Mouse (Mus musculus): ENCODE measurements around the gene Ldb1. TPM values are rescaled to one million over a fixed set of nuclear protein-coding genes. Genes with fewer than 3 reads are reported as not detected.

The Ldb1 gene
- 65.6 and 74.6 TPM in 2 replicates for polyA plus RNA-seq (2014; fragmentation: Nextera tagmentation; extraction: Ambion mirVana)

DNA sequence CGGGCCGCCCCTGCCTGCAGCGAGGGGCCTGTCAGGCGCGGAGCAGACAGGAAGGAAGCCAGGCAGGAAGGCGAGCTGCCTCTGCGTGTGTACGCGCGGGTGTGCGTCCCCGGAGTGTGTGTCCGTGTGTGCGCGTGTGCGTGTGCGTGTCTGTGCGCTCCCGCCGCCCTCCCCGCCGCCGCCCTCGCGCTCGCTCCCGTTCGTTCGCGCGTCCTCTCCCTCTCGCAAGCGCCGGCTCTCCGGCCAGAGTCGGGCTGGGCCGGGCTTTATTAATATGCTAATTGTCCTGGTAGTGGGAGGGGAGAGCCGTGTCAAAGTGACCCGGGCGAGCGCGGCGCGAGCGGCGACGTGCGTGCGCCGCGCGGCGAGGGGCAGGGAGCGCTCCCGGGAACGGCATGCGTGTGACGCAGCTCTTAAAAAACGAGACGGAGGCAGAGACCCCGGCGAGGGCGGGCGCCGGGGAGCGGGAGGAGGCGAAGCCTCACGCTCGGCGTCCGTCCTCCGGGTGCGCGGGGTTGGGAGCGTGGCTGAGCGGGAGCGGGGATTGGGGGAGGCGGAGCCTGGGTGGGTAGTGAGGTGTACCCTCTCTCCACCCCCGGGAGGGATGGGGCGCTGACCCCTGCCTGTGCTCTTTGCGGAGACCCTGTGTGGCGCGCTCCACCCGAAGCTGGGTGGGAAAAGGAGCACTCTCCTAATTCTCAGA, at the start of gene Ldb1:
TSS of gene Ldb1 (minus strand) at position 222 of the 703 bp plus-strand sequence.
- H3K27ac ChIP-seq (ENCODE audit: low read depth), result peak within 1 kb of the TSS; percentile 93
- peak within 1 kb of the TSS; percentile 93 for H3K9ac ChIP-seq (ENCODE audit: low read length)
- H3K4me1 ChIP-seq (replicated peaks; ENCODE audit: control insufficient read depth, insufficient read depth, low read length), result peaks cover 54% of the 10 kb centered on the region
- WGBS, result under 1% methylated on average over 77 of the region's 84 CpGs
- peak within 1 kb of the TSS; percentile 87 for H3K4me3 ChIP-seq (ENCODE audit: low read depth, low read length)
- ATAC-seq (replicated peaks; ENCODE audit: low FRiP score, low TSS enrichment, low read depth) (peak; percentile 73), DNase-seq (ENCODE audit: low spot score) (peak; percentile 85)
- no peaks in the 10 kb centered on the region for H3K27me3 ChIP-seq (replicated peaks; ENCODE audit: control insufficient read depth, insufficient read depth, low read length)
- H3K9me3 ChIP-seq (ENCODE audit: control insufficient read depth, low read length), result no peaks in the 10 kb centered on the region
- H3K36me3 ChIP-seq (ENCODE audit: control insufficient read depth, insufficient read depth, low read length), result no peaks in the 10 kb centered on the region
- peak within 1 kb of the TSS; percentile 100 for H3K4me2 ChIP-seq (ENCODE audit: low read length)

DNA sequence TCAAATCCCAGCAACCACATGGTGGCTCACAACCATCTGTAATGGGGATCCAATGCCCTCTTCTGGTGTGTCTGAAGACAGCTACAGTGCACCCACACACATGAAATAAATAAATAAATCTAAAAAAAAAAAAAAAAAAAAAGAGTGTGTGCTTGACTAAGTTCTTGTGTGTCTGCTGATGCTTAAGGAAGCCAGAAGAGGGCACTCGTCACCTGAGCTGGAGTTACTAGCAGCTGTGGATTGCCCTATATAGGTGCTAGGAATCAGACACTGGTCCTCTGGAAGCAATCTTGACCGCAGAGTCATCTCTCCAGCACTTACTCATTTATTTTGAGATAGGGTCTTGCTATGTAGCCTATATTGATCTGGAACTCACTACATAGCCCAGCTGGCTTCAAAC, 49.1 kb upstream of the Ldb1 start:
- Histone ChIP-seq H3K9ac (ENCODE audit: low read length) (no peak overlapping the region), H3K4me3 (ENCODE audit: low read depth, low read length) (no peak overlapping the region)
- WGBS, result 86% methylated on average over 2 of the region's 2 CpGs

GRCm38 (mm10) chr19:46091641-46092040, 46.6 kb upstream of the Ldb1 start:
- no peaks in the 10 kb centered on the region for H3K36me3 ChIP-seq (ENCODE audit: control insufficient read depth, insufficient read depth, low read length)
- DNase-seq (ENCODE audit: low spot score), result no peak
- H3K27ac ChIP-seq (ENCODE audit: low read depth), result no peak overlapping the region
- H3K9ac ChIP-seq (ENCODE audit: low read length), result no peak overlapping the region
- H3K27me3 ChIP-seq (replicated peaks; ENCODE audit: control insufficient read depth, insufficient read depth, low read length), result no peaks in the 10 kb centered on the region
- no peaks in the 10 kb centered on the region for H3K4me1 ChIP-seq (replicated peaks; ENCODE audit: control insufficient read depth, insufficient read depth, low read length)
- WGBS, result 79% methylated on average over 4 of the region's 4 CpGs
- no peak overlapping the region for H3K4me3 ChIP-seq (ENCODE audit: low read depth, low read length)
- H3K9me3 ChIP-seq (ENCODE audit: control insufficient read depth, low read length), result no peaks in the 10 kb centered on the region
- no peak for ATAC-seq (replicated peaks; ENCODE audit: low FRiP score, low TSS enrichment, low read depth)
- H3K4me2 ChIP-seq (ENCODE audit: low read length), result no peak overlapping the region

More for the DNA sequence above, 49.1 kb upstream of the Ldb1 start:
- Histone ChIP-seq H3K27ac (ENCODE audit: low read depth) (no peak overlapping the region), H3K27me3 (replicated peaks; ENCODE audit: control insufficient read depth, insufficient read depth, low read length) (no peaks in the 10 kb centered on the region), H3K9me3 (ENCODE audit: control insufficient read depth, low read length) (no peaks in the 10 kb centered on the region), H3K36me3 (ENCODE audit: control insufficient read depth, insufficient read depth, low read length) (no peaks in the 10 kb centered on the region), H3K4me2 (ENCODE audit: low read length) (no peak overlapping the region), H3K4me1 (replicated peaks; ENCODE audit: control insufficient read depth, insufficient read depth, low read length) (no peaks in the 10 kb centered on the region)
- ATAC-seq (replicated peaks; ENCODE audit: low FRiP score, low TSS enrichment, low read depth), result no peak
- DNase-seq (ENCODE audit: low spot score), result no peak

- Histone ChIP-seq H3K9ac (ENCODE audit: low read length) (no peak overlapping the region), H3K36me3 (ENCODE audit: control insufficient read depth, insufficient read depth, low read length) (peaks cover 29% of the 10 kb centered on the region), H3K27me3 (replicated peaks; ENCODE audit: control insufficient read depth, insufficient read depth, low read length) (no peaks in the 10 kb centered on the region), H3K4me1 (replicated peaks; ENCODE audit: control insufficient read depth, insufficient read depth, low read length) (no peaks in the 10 kb centered on the region), H3K9me3 (ENCODE audit: control insufficient read depth, low read length) (no peaks in the 10 kb centered on the region), H3K27ac (ENCODE audit: low read depth) (no peak overlapping the region), H3K4me2 (ENCODE audit: low read length) (no peak overlapping the region), H3K4me3 (ENCODE audit: low read depth, low read length) (no peak overlapping the region)
- WGBS, result 77% methylated on average over 7 of the region's 7 CpGs
- DNase-seq (ENCODE audit: low spot score) (no peak), ATAC-seq (replicated peaks; ENCODE audit: low FRiP score, low TSS enrichment, low read depth) (no peak)
These were observed 42.9 kb upstream of the Ldb1 start for GRCm38 (mm10) chr19:46087871-46088270.

DNA sequence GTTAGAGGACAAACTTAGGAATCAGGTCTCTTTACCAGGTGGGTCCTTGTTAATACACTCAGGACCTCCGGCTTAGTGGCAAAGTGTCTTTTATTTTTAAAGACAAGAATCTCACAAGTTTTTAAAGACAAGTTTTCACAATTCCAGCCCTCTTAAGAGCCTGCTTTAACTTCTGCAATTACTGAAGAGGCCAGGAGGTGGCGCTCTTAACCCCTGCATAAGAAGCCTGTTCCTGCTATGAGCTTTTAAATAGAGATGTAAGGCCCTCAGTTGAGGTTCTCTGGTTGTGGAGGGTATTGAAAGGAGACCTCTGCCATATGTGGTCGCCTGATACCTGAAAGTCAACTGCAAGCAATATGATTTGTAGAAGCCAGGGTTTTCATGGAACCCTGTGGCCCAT, 41.3 kb upstream of the Ldb1 start:
- no peak overlapping the region for H3K4me2 ChIP-seq (ENCODE audit: low read length)
- peaks cover 44% of the 10 kb centered on the region for H3K36me3 ChIP-seq (ENCODE audit: control insufficient read depth, insufficient read depth, low read length)
- H3K4me3 ChIP-seq (ENCODE audit: low read depth, low read length), result no peak overlapping the region
- H3K27me3 ChIP-seq (replicated peaks; ENCODE audit: control insufficient read depth, insufficient read depth, low read length), result no peaks in the 10 kb centered on the region
- no peaks in the 10 kb centered on the region for H3K4me1 ChIP-seq (replicated peaks; ENCODE audit: control insufficient read depth, insufficient read depth, low read length)
- ATAC-seq (replicated peaks; ENCODE audit: low FRiP score, low TSS enrichment, low read depth) (no peak), DNase-seq (ENCODE audit: low spot score) (peak; percentile 62)
- no peaks in the 10 kb centered on the region for H3K9me3 ChIP-seq (ENCODE audit: control insufficient read depth, low read length)
- no peak overlapping the region for H3K9ac ChIP-seq (ENCODE audit: low read length)
- 56% methylated on average over 3 of the region's 3 CpGs for WGBS
- H3K27ac ChIP-seq (ENCODE audit: low read depth), result no peak overlapping the region

- Histone ChIP-seq H3K9me3 (ENCODE audit: control insufficient read depth, low read length) (no peaks in the 10 kb centered on the region), H3K4me2 (ENCODE audit: low read length) (no peak overlapping the region), H3K36me3 (ENCODE audit: control insufficient read depth, insufficient read depth, low read length) (peaks cover 56% of the 10 kb centered on the region), H3K27me3 (replicated peaks; ENCODE audit: control insufficient read depth, insufficient read depth, low read length) (no peaks in the 10 kb centered on the region), H3K4me1 (replicated peaks; ENCODE audit: control insufficient read depth, insufficient read depth, low read length) (no peaks in the 10 kb centered on the region), H3K9ac (ENCODE audit: low read length) (no peak overlapping the region), H3K4me3 (ENCODE audit: low read depth, low read length) (no peak overlapping the region), H3K27ac (ENCODE audit: low read depth) (no peak overlapping the region)
- DNase-seq (ENCODE audit: low spot score) (no peak), ATAC-seq (replicated peaks; ENCODE audit: low FRiP score, low TSS enrichment, low read depth) (no peak)
- WGBS, result 98% methylated on average over 8 of the region's 8 CpGs
These were observed 40.2 kb upstream of the Ldb1 start for GRCm38 (mm10) chr19:46085185-46085584.

- WGBS, result 81% methylated on average over 3 of the region's 3 CpGs
- Histone ChIP-seq H3K27me3 (replicated peaks; ENCODE audit: control insufficient read depth, insufficient read depth, low read length) (no peaks in the 10 kb centered on the region), H3K4me1 (replicated peaks; ENCODE audit: control insufficient read depth, insufficient read depth, low read length) (peaks cover 16% of the 10 kb centered on the region), H3K4me3 (ENCODE audit: low read depth, low read length) (no peak overlapping the region), H3K4me2 (ENCODE audit: low read length) (no peak overlapping the region), H3K27ac (ENCODE audit: low read depth) (no peak overlapping the region), H3K9ac (ENCODE audit: low read length) (no peak overlapping the region), H3K36me3 (ENCODE audit: control insufficient read depth, insufficient read depth, low read length) (peaks cover 65% of the 10 kb centered on the region), H3K9me3 (ENCODE audit: control insufficient read depth, low read length) (no peaks in the 10 kb centered on the region)
- no peak for DNase-seq (ENCODE audit: low spot score)
- ATAC-seq (replicated peaks; ENCODE audit: low FRiP score, low TSS enrichment, low read depth), result no peak
These were observed 33.5 kb upstream of the Ldb1 start for GRCm38 (mm10) chr19:46078535-46078934.

DNA sequence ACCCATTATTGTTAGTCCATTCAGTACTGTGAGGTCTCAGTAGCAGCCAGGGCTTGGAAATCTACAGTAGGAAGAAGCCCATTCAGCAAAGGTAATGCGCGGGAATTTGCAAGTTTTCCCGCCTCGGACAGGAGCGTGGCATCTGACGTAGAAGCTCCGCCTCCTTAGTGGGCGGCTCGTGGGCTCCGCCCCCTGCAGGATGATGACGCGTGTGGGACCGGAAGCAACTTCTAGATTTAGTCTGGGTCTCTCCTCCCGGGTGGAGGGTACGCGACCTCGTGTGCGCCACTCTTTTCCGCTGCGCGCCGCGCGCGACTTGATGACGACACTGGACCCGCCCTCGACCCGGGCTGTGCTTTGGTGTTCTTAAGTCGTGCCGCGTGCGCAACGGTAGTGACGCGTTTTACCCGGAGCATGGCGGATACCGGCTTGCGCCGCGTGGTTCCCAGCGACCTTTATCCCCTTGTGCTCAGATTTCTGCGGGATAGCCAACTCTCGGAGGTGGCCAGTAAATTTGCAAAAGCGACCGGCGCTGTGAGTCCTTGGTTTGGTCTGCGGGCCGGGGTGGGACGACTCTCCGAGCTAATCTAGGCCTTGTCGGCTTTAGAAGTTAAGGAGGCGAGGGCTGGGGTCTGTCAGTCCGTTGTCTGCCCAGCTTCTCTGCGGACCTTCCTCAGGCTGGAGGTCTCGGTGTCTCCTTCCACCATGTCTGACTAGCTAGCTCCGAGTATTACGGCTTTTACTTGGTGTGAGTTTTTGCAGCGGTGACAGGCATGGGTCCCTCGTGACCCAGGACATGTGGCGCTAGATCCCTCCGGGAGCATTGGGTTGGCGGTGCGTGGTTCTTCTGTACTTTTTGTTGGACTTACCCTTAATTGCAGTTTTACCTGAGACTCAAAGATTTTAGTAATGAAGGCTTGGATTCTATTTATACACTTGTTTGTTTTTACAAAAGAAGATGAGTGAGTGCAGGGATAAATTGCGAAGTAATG, 30.9 kb upstream of the Ldb1 start, which contains the start of gene Nolc1:
TSS of gene Nolc1 (plus strand) at position 248 of the 992 bp plus-strand sequence.
- peak; percentile 99 for DNase-seq (ENCODE audit: low spot score)
- Histone ChIP-seq H3K4me2 (ENCODE audit: low read length) (peak within 1 kb of the TSS; percentile 90), H3K27ac (ENCODE audit: low read depth) (peak within 1 kb of the TSS; percentile 80), H3K36me3 (ENCODE audit: control insufficient read depth, insufficient read depth, low read length) (peaks cover 65% of the 10 kb centered on the region), H3K9me3 (ENCODE audit: control insufficient read depth, low read length) (no peaks in the 10 kb centered on the region), H3K9ac (ENCODE audit: low read length) (peak within 1 kb of the TSS; percentile 78), H3K4me1 (replicated peaks; ENCODE audit: control insufficient read depth, insufficient read depth, low read length) (peaks cover 16% of the 10 kb centered on the region), H3K4me3 (ENCODE audit: low read depth, low read length) (peak within 1 kb of the TSS; percentile 81), H3K27me3 (replicated peaks; ENCODE audit: control insufficient read depth, insufficient read depth, low read length) (no peaks in the 10 kb centered on the region)
- WGBS, result under 1% methylated on average over 66 of the region's 66 CpGs
- ATAC-seq (replicated peaks; ENCODE audit: low FRiP score, low TSS enrichment, low read depth), result peak; percentile 99

All from intestine, embryonic 14.5 days (tissue).